Mouse (Mus musculus): ENCODE measurements around the gene Atxn7l1.

- TF ChIP-seq POLR2A (IDR thresholded peaks at IDR 0.05; ENCODE audit: control insufficient read depth, low read depth, low read length), result no peak
- peak; percentile 71; the same call in 1 of the 2 replicates for TF ChIP-seq CTCF (IDR thresholded peaks at IDR 0.05; ENCODE audit: control insufficient read depth, insufficient read depth, insufficient replicate concordance, low read depth, low read length)
Measured at GRCm38 (mm10) chr12:33388842-33389241, 241.3 kb downstream of the Atxn7l1 start.
